Mouse (Mus musculus): ENCODE data around the gene Abhd14a.
"Not testable (repeated sequence)": the region's sequence is repeated elsewhere in the genome, so short reads cannot be mapped to it uniquely, and the experiment has no call there.

Gene Abhd14a

GRCm38 (mm10) chr9:106447348-106447747, at the start of gene Abhd14a, which contains the start of gene Abhd14b:
Gene Abhd14a (minus strand): TSS chr9:106447678.
Gene Abhd14b (plus strand): TSS chr9:106447459.
- no peak for TF ChIP-seq POU5F1 (IDR thresholded peaks at IDR 0.05; ENCODE audit: borderline replicate concordance, low read length)
- TF ChIP-seq CTCF (conservative IDR thresholded peaks at IDR 0.05; ENCODE audit: low read length), result 0 out of 2 replicates have a peak, but pooled peaks have one; percentile 5
- Histone ChIP-seq H3K36me3 (ENCODE audit: insufficient read depth, low read length) (peaks cover 23% of the 10 kb centered on the region), H3K27me3 (ENCODE audit: insufficient read depth, low read length) (peaks cover 7% of the 10 kb centered on the region; the same call in 1 of the 2 replicates), H3K4me1 (replicated peaks; ENCODE audit: low read depth, low read length) (peaks cover 63% of the 10 kb centered on the region), H3K4me3 (replicated peaks; ENCODE audit: low read length) (peak within 1 kb of the TSS; percentile 85), H3K9me3 (ENCODE audit: low read length) (no peaks in the 10 kb centered on the region)

- Histone ChIP-seq H3K4me1 (replicated peaks; ENCODE audit: low read depth, low read length) (peaks cover 55% of the 10 kb centered on the region), H3K36me3 (ENCODE audit: insufficient read depth, low read length) (peaks cover 48% of the 10 kb centered on the region)
- H3K4me3 ChIP-seq (replicated peaks; ENCODE audit: low read length); H3K9me3 ChIP-seq (ENCODE audit: low read length); H3K27me3 ChIP-seq (ENCODE audit: insufficient read depth, low read length): not testable (repeated sequence)
These were observed 40.1 kb upstream of the Abhd14a start for GRCm38 (mm10) chr9:106487602-106488001.

GRCm38 (mm10) chr9:106485076-106485475, 37.6 kb upstream of the Abhd14a start:
- H3K4me3 ChIP-seq (replicated peaks; ENCODE audit: low read length), result no peak overlapping the region
- H3K36me3 ChIP-seq (ENCODE audit: insufficient read depth, low read length), result peaks cover 69% of the 10 kb centered on the region
- no peaks in the 10 kb centered on the region for H3K9me3 ChIP-seq (ENCODE audit: low read length)
- TF ChIP-seq POU5F1 (IDR thresholded peaks at IDR 0.05; ENCODE audit: borderline replicate concordance, low read length), result no peak
- TF ChIP-seq CTCF (conservative IDR thresholded peaks at IDR 0.05; ENCODE audit: low read length), result no peak
- no peak for TF ChIP-seq NANOG (IDR thresholded peaks at IDR 0.05; ENCODE audit: borderline replicate concordance, low read length)
- H3K27me3 ChIP-seq (ENCODE audit: insufficient read depth, low read length), result no peaks in the 10 kb centered on the region
- peaks cover 66% of the 10 kb centered on the region for H3K4me1 ChIP-seq (replicated peaks; ENCODE audit: low read depth, low read length)

GRCm38 (mm10) chr9:106483606-106484005, 36.1 kb upstream of the Abhd14a start:
- Histone ChIP-seq H3K4me1 (replicated peaks; ENCODE audit: low read depth, low read length) (peaks cover 68% of the 10 kb centered on the region), H3K4me3 (replicated peaks; ENCODE audit: low read length) (peak overlapping the region; percentile 43), H3K9me3 (ENCODE audit: low read length) (no peaks in the 10 kb centered on the region), H3K36me3 (ENCODE audit: insufficient read depth, low read length) (peaks cover 74% of the 10 kb centered on the region), H3K27me3 (ENCODE audit: insufficient read depth, low read length) (no peaks in the 10 kb centered on the region)
- no peak for TF ChIP-seq POU5F1 (IDR thresholded peaks at IDR 0.05; ENCODE audit: borderline replicate concordance, low read length)

GRCm38 (mm10) chr9:106483136-106483535, 35.7 kb upstream of the Abhd14a start:
- TF ChIP-seq POU5F1 (IDR thresholded peaks at IDR 0.05; ENCODE audit: borderline replicate concordance, low read length) (no peak), CTCF (conservative IDR thresholded peaks at IDR 0.05; ENCODE audit: low read length) (no peak), NANOG (IDR thresholded peaks at IDR 0.05; ENCODE audit: borderline replicate concordance, low read length) (no peak)
- Histone ChIP-seq H3K27me3 (ENCODE audit: insufficient read depth, low read length) (no peaks in the 10 kb centered on the region), H3K4me3 (replicated peaks; ENCODE audit: low read length) (peak overlapping the region; percentile 43), H3K4me1 (replicated peaks; ENCODE audit: low read depth, low read length) (peaks cover 72% of the 10 kb centered on the region), H3K36me3 (ENCODE audit: insufficient read depth, low read length) (peaks cover 75% of the 10 kb centered on the region), H3K9me3 (ENCODE audit: low read length) (no peaks in the 10 kb centered on the region)

GRCm38 (mm10) chr9:106482578-106483115, 35.2 kb upstream of the Abhd14a start:
- Histone ChIP-seq H3K36me3 (ENCODE audit: insufficient read depth, low read length) (peaks cover 75% of the 10 kb centered on the region), H3K4me1 (replicated peaks; ENCODE audit: low read depth, low read length) (peaks cover 77% of the 10 kb centered on the region), H3K9me3 (ENCODE audit: low read length) (no peaks in the 10 kb centered on the region), H3K27me3 (ENCODE audit: insufficient read depth, low read length) (no peaks in the 10 kb centered on the region), H3K4me3 (replicated peaks; ENCODE audit: low read length) (peak overlapping the region; percentile 43)
- TF ChIP-seq NANOG (IDR thresholded peaks at IDR 0.05; ENCODE audit: borderline replicate concordance, low read length), result no peak
- no peak for TF ChIP-seq CTCF (conservative IDR thresholded peaks at IDR 0.05; ENCODE audit: low read length)
- no peak for TF ChIP-seq POU5F1 (IDR thresholded peaks at IDR 0.05; ENCODE audit: borderline replicate concordance, low read length)

- H3K36me3 ChIP-seq (ENCODE audit: insufficient read depth, low read length), result peaks cover 75% of the 10 kb centered on the region
- peaks cover 78% of the 10 kb centered on the region for H3K4me1 ChIP-seq (replicated peaks; ENCODE audit: low read depth, low read length)
- no peaks in the 10 kb centered on the region for H3K27me3 ChIP-seq (ENCODE audit: insufficient read depth, low read length)
- no peak overlapping the region for H3K4me3 ChIP-seq (replicated peaks; ENCODE audit: low read length)
- no peaks in the 10 kb centered on the region for H3K9me3 ChIP-seq (ENCODE audit: low read length)
- TF ChIP-seq NANOG (IDR thresholded peaks at IDR 0.05; ENCODE audit: borderline replicate concordance, low read length), result no peak
- no peak for TF ChIP-seq POU5F1 (IDR thresholded peaks at IDR 0.05; ENCODE audit: borderline replicate concordance, low read length)
- no peak for TF ChIP-seq CTCF (conservative IDR thresholded peaks at IDR 0.05; ENCODE audit: low read length)
These were observed 34.2 kb upstream of the Abhd14a start for GRCm38 (mm10) chr9:106481676-106482075.

GRCm38 (mm10) chr9:106481075-106481474, 33.6 kb upstream of the Abhd14a start:
- TF ChIP-seq POU5F1 (IDR thresholded peaks at IDR 0.05; ENCODE audit: borderline replicate concordance, low read length) (no peak), NANOG (IDR thresholded peaks at IDR 0.05; ENCODE audit: borderline replicate concordance, low read length) (no peak), CTCF (conservative IDR thresholded peaks at IDR 0.05; ENCODE audit: low read length) (no peak)
- Histone ChIP-seq H3K36me3 (ENCODE audit: insufficient read depth, low read length) (peaks cover 74% of the 10 kb centered on the region), H3K27me3 (ENCODE audit: insufficient read depth, low read length) (no peaks in the 10 kb centered on the region), H3K9me3 (ENCODE audit: low read length) (no peaks in the 10 kb centered on the region), H3K4me1 (replicated peaks; ENCODE audit: low read depth, low read length) (peaks cover 84% of the 10 kb centered on the region), H3K4me3 (replicated peaks; ENCODE audit: low read length) (peak overlapping the region; percentile 30; the same call in 1 of the 2 replicates)

GRCm38 (mm10) chr9:106480541-106480940, 33.1 kb upstream of the Abhd14a start:
- Histone ChIP-seq H3K36me3 (ENCODE audit: insufficient read depth, low read length) (peaks cover 69% of the 10 kb centered on the region), H3K4me3 (replicated peaks; ENCODE audit: low read length) (peak overlapping the region; percentile 30; the same call in 1 of the 2 replicates), H3K27me3 (ENCODE audit: insufficient read depth, low read length) (no peaks in the 10 kb centered on the region), H3K4me1 (replicated peaks; ENCODE audit: low read depth, low read length) (peaks cover 84% of the 10 kb centered on the region), H3K9me3 (ENCODE audit: low read length) (no peaks in the 10 kb centered on the region)
- no peak for TF ChIP-seq POU5F1 (IDR thresholded peaks at IDR 0.05; ENCODE audit: borderline replicate concordance, low read length)
- TF ChIP-seq NANOG (IDR thresholded peaks at IDR 0.05; ENCODE audit: borderline replicate concordance, low read length), result no peak
- TF ChIP-seq CTCF (conservative IDR thresholded peaks at IDR 0.05; ENCODE audit: low read length), result no peak
